Mouse (Mus musculus): ENCODE measurements around the gene Prrt2.

The Prrt2 gene

GRCm38 (mm10) chr7:126999568-126999967 is 21.4 kb downstream of the Prrt2 start:
- no peak for DNase-seq (ENCODE audit: low spot score)

GRCm38 (mm10) chr7:126996449-126996848 is 24.6 kb downstream of the Prrt2 start:
- DNase-seq (ENCODE audit: low spot score) = no peak

- no peak for DNase-seq (ENCODE audit: low spot score)
These were observed 32.2 kb downstream of the Prrt2 start for GRCm38 (mm10) chr7:126988816-126989215.

- DNase-seq (ENCODE audit: low spot score) = no peak
These were observed 34.7 kb downstream of the Prrt2 start for GRCm38 (mm10) chr7:126986319-126986718.

GRCm38 (mm10) chr7:126984667-126985444 is 36.2 kb downstream of the Prrt2 start:
- no peak for DNase-seq (ENCODE audit: low spot score)

- DNase-seq (ENCODE audit: low spot score) = no peak
These were observed 37.9 kb downstream of the Prrt2 start for GRCm38 (mm10) chr7:126983113-126983512.

- DNase-seq (ENCODE audit: low spot score) = no peak
These were observed 39.0 kb downstream of the Prrt2 start for GRCm38 (mm10) chr7:126982054-126982453.

GRCm38 (mm10) chr7:126981601-126982000 is 39.4 kb downstream of the Prrt2 start:
- no peak for DNase-seq (ENCODE audit: low spot score)

- no peak for DNase-seq (ENCODE audit: low spot score)
These were observed 42.2 kb downstream of the Prrt2 start for GRCm38 (mm10) chr7:126978841-126979240.

- DNase-seq (ENCODE audit: low spot score) = no peak
These were observed 44.0 kb downstream of the Prrt2 start for GRCm38 (mm10) chr7:126976878-126977459.

- peak; percentile 99 for DNase-seq (ENCODE audit: low spot score)
These were observed 44.8 kb downstream of the Prrt2 start, which contains the start of gene Cdiptos for GRCm38 (mm10) chr7:126975950-126976866. Gene Cdiptos, minus strand, starts transcription at chr7:126976098.

- DNase-seq (ENCODE audit: low spot score) = no peak
These were observed 45.3 kb downstream of the Prrt2 start, which contains the start of gene Cdipt for GRCm38 (mm10) chr7:126975893-126975949. Gene Cdipt, plus strand, starts transcription at chr7:126975914.

- no peak for DNase-seq (ENCODE audit: low spot score)
These were observed 45.5 kb downstream of the Prrt2 start for GRCm38 (mm10) chr7:126975493-126975892.
